Mouse (Mus musculus) liver, postnatal 0 days (tissue): Measurements from ENCODE around the gene Gemin8.

ENCODE experiments used
- CTCF ChIP-seq: sonication (generic); IDR thresholded peaks from 2 replicates; pipeline ENCODE4 v1.5.1; 2016; ENCODE audit warnings: antibody characterized with exemption, low read depth
- EP300 ChIP-seq: IDR thresholded peaks from 2 replicates; pipeline ENCODE4 v1.6.1; 2016; ENCODE audit warnings: antibody characterized with exemption, low read depth, mild to moderate bottlenecking

GRCm38 (mm10) chrX:166236131-166236530 is 65.9 kb downstream of the Gemin8 start:
- TF ChIP-seq EP300 (no peak), CTCF (no peak)
